Mouse (Mus musculus) liver, embryonic 13.5 days (tissue): ENCODE measurements around the gene Mphosph10. TPM values are rescaled to one million over a fixed set of nuclear protein-coding genes. Genes with fewer than 3 reads are reported as not detected.

Experiments used
- ATAC-seq: fragments of 200-750 bp; cut with Nextera tagmentation; 2 replicates; pipeline ENCODE4 v1.8.0; 2017; ENCODE audit warnings: low read depth, mild to moderate bottlenecking, moderate number of reproducible peaks, moderate library complexity
- DNase-seq: peaks from one replicate; pipeline ENCODE4 v3.0.0; 2022
- H3K27ac ChIP-seq: fragments of 300-500 bp; sonication (generic); 2 replicates; pipeline ENCODE4 v1.5.1; 2015; ENCODE audit warnings: moderate library complexity, mild to moderate bottlenecking, inconsistent platforms
- H3K27me3 ChIP-seq: fragments of 300-500 bp; sonication (generic); 2 replicates; pipeline ENCODE4 v1.6.1; 2015; ENCODE audit warnings: mild to moderate bottlenecking, inconsistent platforms
- H3K36me3 ChIP-seq: fragments of 300-500 bp; sonication (generic); 2 replicates; pipeline ENCODE4 v1.6.1; 2015; ENCODE audit warnings: mild to moderate bottlenecking, inconsistent platforms
- H3K4me1 ChIP-seq: fragments of 300-500 bp; sonication (generic); replicated peaks from 2 replicates; pipeline ENCODE4 v1.6.1; 2015; ENCODE audit warnings: inconsistent platforms
- H3K4me2 ChIP-seq: fragments of 300-500 bp; sonication (generic); 2 replicates; pipeline ENCODE4 v1.6.1; 2015; ENCODE audit warnings: inconsistent platforms, mild to moderate bottlenecking, moderate library complexity
- H3K4me3 ChIP-seq: fragments of 300-500 bp; sonication (generic); replicated peaks from 2 replicates; pipeline ENCODE4 v1.5.1; 2015; ENCODE audit warnings: mild to moderate bottlenecking, inconsistent platforms
- H3K9ac ChIP-seq: fragments of 300-500 bp; sonication (generic); 2 replicates; pipeline ENCODE4 v1.6.1; 2015; ENCODE audit warnings: mild to moderate bottlenecking, inconsistent platforms
- H3K9me3 ChIP-seq: fragments of 300-500 bp; sonication (generic); replicated peaks from 2 replicates; pipeline ENCODE4 v1.6.1; 2016; ENCODE audit warnings: inconsistent platforms
- WGBS: fragments of 180-500 bp; shearing (Covaris S2); methylation state at CpG from one replicate; pipeline ENCODE4 v1.1.7; 2015; ENCODE audit not compliant: insufficient replicate concordance; 5-methylcytosine and 5-hydroxymethylcytosine counted together
- polyA plus RNA-seq: library from polyadenylated mRNA; unstranded; fragments of >200 nt; fragmentation: Nextera tagmentation; extraction: Ambion mirVana; gene quantifications from 2 replicates; pipeline ENCODE4 v1.2.1, GENCODE M21; 2015

Mphosph10 gene
- polyA plus RNA-seq, 1 experiment from 2014 or later: 36.2 TPM

DNA sequence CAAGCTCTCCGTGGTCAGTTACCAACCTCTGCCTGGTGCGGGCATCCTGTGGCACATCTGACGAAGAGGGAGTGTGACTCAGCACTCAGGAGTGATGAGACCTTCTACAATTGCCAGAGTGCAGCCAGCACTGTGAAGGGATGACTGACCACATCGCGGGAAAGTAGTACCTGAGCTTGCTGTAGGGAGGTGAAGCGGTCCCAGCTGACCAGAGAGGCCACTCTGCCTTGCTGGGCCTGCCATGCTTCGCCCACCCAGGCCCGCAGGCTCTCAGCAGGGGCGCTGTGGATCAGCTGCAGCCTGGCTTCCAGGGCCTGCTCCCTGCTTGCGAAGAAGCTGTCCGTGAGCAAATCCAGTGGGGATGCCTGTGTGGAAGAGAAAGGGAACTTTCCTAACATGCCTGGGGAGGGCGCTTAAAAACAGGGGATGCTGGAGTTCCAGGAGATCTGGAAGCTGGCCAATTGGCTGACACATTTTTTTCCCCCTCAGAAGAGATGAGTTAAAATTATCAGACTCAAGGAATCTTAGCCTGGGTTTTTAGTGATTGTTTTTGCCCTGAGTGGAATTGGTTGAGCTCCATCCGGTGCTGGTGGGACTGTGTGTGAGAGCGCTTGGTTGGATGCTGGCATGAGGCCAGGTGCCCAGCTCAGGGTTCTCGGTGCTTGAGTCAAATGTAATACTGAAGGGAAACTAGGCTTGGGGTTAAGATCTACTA lies 42.8 kb downstream of the Mphosph10 start:
- no peak for DNase-seq
- Histone ChIP-seq H3K27ac (no peak overlapping the region), H3K4me2 (no peak overlapping the region), H3K4me1 (no peaks in the 10 kb centered on the region), H3K9me3 (no peaks in the 10 kb centered on the region), H3K36me3 (peaks cover 29% of the 10 kb centered on the region), H3K4me3 (no peak overlapping the region), H3K27me3 (no peaks in the 10 kb centered on the region), H3K9ac (no peak overlapping the region)
- WGBS: 81% methylated on average over 15 of the region's 15 CpGs
- no peak for ATAC-seq

DNA sequence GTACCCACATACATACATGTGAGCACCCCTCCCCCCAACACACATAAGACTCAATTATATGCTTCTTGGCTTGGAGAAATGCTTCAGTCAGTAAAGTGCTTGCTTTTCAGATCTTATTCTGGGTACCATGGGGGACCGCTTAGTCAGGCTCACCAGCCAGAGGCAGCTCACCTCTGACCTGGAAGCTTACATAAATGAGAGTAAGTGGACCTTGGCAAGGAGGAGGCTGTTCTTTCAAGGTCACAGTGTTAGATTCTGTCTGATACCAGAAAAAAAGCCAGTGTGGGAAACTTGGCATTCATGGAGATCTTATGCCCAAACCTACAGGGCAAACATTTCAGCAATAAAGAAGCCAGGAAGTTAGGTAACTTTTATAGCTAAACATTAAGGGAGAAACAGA lies 44.3 kb downstream of the Mphosph10 start:
- ATAC-seq (no peak), DNase-seq (no peak)
- H3K27me3 ChIP-seq: no peaks in the 10 kb centered on the region
- no peak overlapping the region for H3K4me2 ChIP-seq
- WGBS: 81% methylated on average over 1 of the region's 1 CpGs
- no peak overlapping the region for H3K4me3 ChIP-seq
- no peak overlapping the region for H3K9ac ChIP-seq
- no peaks in the 10 kb centered on the region for H3K9me3 ChIP-seq
- H3K36me3 ChIP-seq: peaks cover 22% of the 10 kb centered on the region
- no peaks in the 10 kb centered on the region for H3K4me1 ChIP-seq
- H3K27ac ChIP-seq: no peak overlapping the region

DNA sequence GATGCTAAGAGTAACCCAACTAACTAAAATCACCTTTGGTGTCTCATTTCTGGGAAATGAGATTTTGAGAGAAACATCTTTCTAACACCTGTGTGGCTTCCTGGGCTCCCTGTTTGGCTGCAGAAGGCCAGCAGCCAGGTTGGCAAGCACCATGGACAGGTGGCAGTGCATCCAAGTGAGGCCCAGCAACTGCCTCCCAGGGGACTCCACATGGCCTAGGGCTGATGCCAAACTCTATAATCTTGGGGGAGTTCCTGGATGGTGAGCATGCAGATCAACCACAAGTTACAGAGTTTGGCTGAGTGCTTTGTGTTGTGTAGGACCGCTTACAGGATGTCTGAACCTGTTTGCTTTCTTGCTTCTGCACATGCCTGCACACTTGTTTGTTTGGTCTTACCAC lies 59.4 kb downstream of the Mphosph10 start:
- Histone ChIP-seq H3K27ac (no peak overlapping the region), H3K9me3 (no peaks in the 10 kb centered on the region), H3K36me3 (peaks cover 7% of the 10 kb centered on the region), H3K4me3 (no peak overlapping the region), H3K9ac (no peak overlapping the region), H3K4me1 (no peaks in the 10 kb centered on the region), H3K4me2 (no peak overlapping the region), H3K27me3 (no peaks in the 10 kb centered on the region)
- DNase-seq (no peak), ATAC-seq (no peak)
- WGBS: 81% methylated on average over 1 of the region's 1 CpGs

DNA sequence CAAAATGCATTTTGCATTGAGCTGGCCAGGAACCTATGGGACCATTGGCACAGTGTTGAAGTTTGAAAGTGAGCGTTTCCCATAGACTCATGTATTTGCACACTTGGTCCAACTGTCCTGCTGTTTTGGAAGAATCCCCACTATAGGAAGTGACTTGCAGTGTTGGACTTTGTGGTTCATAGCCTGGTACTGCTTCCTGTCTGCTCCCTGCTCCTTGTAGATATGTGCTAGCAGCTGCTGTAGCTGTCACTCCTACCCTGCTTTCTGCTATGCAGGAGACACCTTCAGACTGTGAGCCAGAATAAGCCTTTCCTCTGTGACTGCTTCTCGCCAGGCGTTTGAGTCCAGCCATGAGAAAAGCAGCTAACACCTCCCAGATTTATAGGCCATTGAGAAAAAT lies 60.8 kb downstream of the Mphosph10 start:
- Histone ChIP-seq H3K9me3 (no peaks in the 10 kb centered on the region), H3K27me3 (no peaks in the 10 kb centered on the region), H3K4me1 (no peaks in the 10 kb centered on the region), H3K27ac (no peak overlapping the region), H3K36me3 (peaks cover 2% of the 10 kb centered on the region; the same call in 1 of the 2 replicates), H3K4me2 (no peak overlapping the region), H3K9ac (no peak overlapping the region), H3K4me3 (no peak overlapping the region)
- ATAC-seq (no peak), DNase-seq (no peak)
- WGBS: 55% methylated on average over 3 of the region's 3 CpGs

DNA sequence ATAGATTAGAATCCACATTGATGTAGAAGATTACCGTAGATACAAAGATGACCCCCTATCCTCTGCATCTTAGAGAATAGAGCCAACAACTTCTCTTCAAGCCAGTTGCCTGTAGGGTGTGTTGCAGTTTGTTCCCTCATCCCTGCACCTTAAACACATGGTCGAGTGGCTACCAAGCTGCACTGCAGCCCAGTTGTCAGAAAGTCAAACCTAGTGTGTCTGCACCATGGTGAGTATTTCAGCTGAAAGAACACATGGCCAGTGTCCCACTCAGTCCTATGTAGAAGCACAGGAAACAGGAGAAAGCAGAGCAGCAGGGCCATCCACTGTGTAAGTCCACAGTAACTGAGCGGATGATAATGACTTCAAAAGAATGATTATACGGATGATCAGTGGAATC lies 64.6 kb downstream of the Mphosph10 start:
- Histone ChIP-seq H3K4me1 (no peaks in the 10 kb centered on the region), H3K4me2 (no peak overlapping the region), H3K27me3 (no peaks in the 10 kb centered on the region), H3K36me3 (no peaks in the 10 kb centered on the region), H3K4me3 (no peak overlapping the region), H3K9me3 (no peaks in the 10 kb centered on the region), H3K9ac (no peak overlapping the region), H3K27ac (no peak overlapping the region)
- DNase-seq (no peak), ATAC-seq (no peak)
- WGBS: 74% methylated on average over 4 of the region's 4 CpGs

DNA sequence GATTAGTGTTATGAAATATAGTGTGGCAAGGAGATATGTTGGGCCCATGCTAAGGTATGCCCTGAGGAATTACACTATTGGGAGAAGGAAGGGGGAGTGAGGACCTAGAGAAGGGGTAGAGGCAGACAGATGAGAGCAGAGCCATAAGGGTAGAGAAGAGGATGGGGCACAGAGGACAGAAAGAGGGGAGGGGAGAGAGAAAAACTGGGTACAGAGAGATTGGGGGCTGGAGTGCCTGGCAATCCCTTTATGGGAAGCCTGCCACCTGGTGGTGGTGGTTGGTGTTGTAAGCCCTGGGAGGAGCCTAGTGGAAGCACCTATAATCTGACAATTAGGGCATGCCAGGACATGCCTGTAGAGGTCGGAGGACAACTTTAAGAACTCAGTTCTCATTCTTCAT lies 65.2 kb downstream of the Mphosph10 start:
- Histone ChIP-seq H3K27me3 (no peaks in the 10 kb centered on the region), H3K27ac (no peak overlapping the region), H3K9ac (no peak overlapping the region), H3K4me1 (no peaks in the 10 kb centered on the region), H3K9me3 (no peaks in the 10 kb centered on the region), H3K4me3 (no peak overlapping the region), H3K36me3 (no peaks in the 10 kb centered on the region), H3K4me2 (no peak overlapping the region)
- peak; percentile 75 for ATAC-seq
- WGBS: 16% methylated on average over 1 of the region's 1 CpGs
- DNase-seq: peak; percentile 68

Other genes starting within 250 kb of the Mphosph10 start
- not detected in 2 replicates for gene Trpm1, start 238.4 kb downstream of the Mphosph10 start, polyA plus RNA-seq
- gene Mtmr10, start 104.6 kb downstream of the Mphosph10 start, polyA plus RNA-seq: 2.0 and 2.7 TPM in 2 replicates
- gene Fan1, start 18.2 kb downstream of the Mphosph10 start, polyA plus RNA-seq: 1.5 and 1.9 TPM in 2 replicates
- 42.3 and 45.1 TPM in 2 replicates for gene Mcee, start 339 bp upstream of the Mphosph10 start, polyA plus RNA-seq
- gene Apba2, start 109.4 kb upstream of the Mphosph10 start, polyA plus RNA-seq: 0.15 and 0.27 TPM in 2 replicates